Mouse (Mus musculus): ENCODE data around the gene Atp5b. TPM values are rescaled to one million over a fixed set of nuclear protein-coding genes. Genes with fewer than 3 reads are reported as not detected.

Atp5b gene
- polyA plus RNA-seq, 1 experiment from 2014 or later = 2,394 TPM

MicroRNAs within 50 kb of the gene (microRNA counts, 519-probe panel; counts per million panel counts)
- microRNA mmu-miR-677 = not detected

Small RNAs within 50 kb of the gene (microRNA-seq; reads per million reads assigned to microRNA genes)
- 15.6 reads per million, percentile 27 among the genes with 10 or more reads in this experiment for gene Mir677

Other genes starting within 250 kb of the Atp5b start
- gene Rdh19, start 233.3 kb upstream of the Atp5b start, polyA plus RNA-seq (2014; fragmentation: Nextera tagmentation; extraction: Ambion mirVana) = not detected in 2 replicates
- not detected in 2 replicates for gene Rdh16f2, start 216.8 kb upstream of the Atp5b start, polyA plus RNA-seq (2014; fragmentation: Nextera tagmentation; extraction: Ambion mirVana)
- gene Rdh7, start 194.5 kb upstream of the Atp5b start, polyA plus RNA-seq (2014; fragmentation: Nextera tagmentation; extraction: Ambion mirVana) = not detected in 2 replicates
- gene Sdr9c7, start 184.8 kb upstream of the Atp5b start, polyA plus RNA-seq (2014; fragmentation: Nextera tagmentation; extraction: Ambion mirVana) = not detected in 2 replicates
- gene Hsd17b6, start 75.7 kb upstream of the Atp5b start, polyA plus RNA-seq (2014; fragmentation: Nextera tagmentation; extraction: Ambion mirVana) = not detected in 2 replicates
- gene Prim1, start 68.1 kb upstream of the Atp5b start, polyA plus RNA-seq (2014; fragmentation: Nextera tagmentation; extraction: Ambion mirVana) = 111 TPM in 2 replicates
- 1,036 and 1,045 TPM in 2 replicates for gene Naca, start 47.7 kb upstream of the Atp5b start, polyA plus RNA-seq (2014; fragmentation: Nextera tagmentation; extraction: Ambion mirVana)
- gene Ptges3, start 24.3 kb upstream of the Atp5b start, polyA plus RNA-seq (2014; fragmentation: Nextera tagmentation; extraction: Ambion mirVana) = 631 and 646 TPM in 2 replicates
- gene Baz2a, start 8.3 kb downstream of the Atp5b start, polyA plus RNA-seq (2014; fragmentation: Nextera tagmentation; extraction: Ambion mirVana) = 16.7 and 17.1 TPM in 2 replicates
- gene Rbms2, start 97.0 kb downstream of the Atp5b start, polyA plus RNA-seq (2014; fragmentation: Nextera tagmentation; extraction: Ambion mirVana) = 25.2 and 29.8 TPM in 2 replicates
- 1.6 and 1.9 TPM in 2 replicates for gene Gls2, start 111.2 kb downstream of the Atp5b start, polyA plus RNA-seq (2014; fragmentation: Nextera tagmentation; extraction: Ambion mirVana)
- gene Spryd4, start 128.5 kb downstream of the Atp5b start, polyA plus RNA-seq (2014; fragmentation: Nextera tagmentation; extraction: Ambion mirVana) = 32.5 and 33.1 TPM in 2 replicates
- 0.32 and 0.41 TPM in 2 replicates for gene Mip, start 142.6 kb downstream of the Atp5b start, polyA plus RNA-seq (2014; fragmentation: Nextera tagmentation; extraction: Ambion mirVana)
- gene Timeless, start 148.8 kb downstream of the Atp5b start, polyA plus RNA-seq (2014; fragmentation: Nextera tagmentation; extraction: Ambion mirVana) = 92.9 and 95.6 TPM in 2 replicates
- gene Apon, start 170.8 kb downstream of the Atp5b start, polyA plus RNA-seq (2014; fragmentation: Nextera tagmentation; extraction: Ambion mirVana) = 0.50 and 0.52 TPM in 2 replicates
- gene Apof, start 185.4 kb downstream of the Atp5b start, polyA plus RNA-seq (2014; fragmentation: Nextera tagmentation; extraction: Ambion mirVana) = not detected in 2 replicates
- 12.0 and 14.0 TPM in 2 replicates for gene Stat2, start 187.3 kb downstream of the Atp5b start, polyA plus RNA-seq (2014; fragmentation: Nextera tagmentation; extraction: Ambion mirVana)
- gene Il23a, start 215.5 kb downstream of the Atp5b start, polyA plus RNA-seq (2014; fragmentation: Nextera tagmentation; extraction: Ambion mirVana) = not detected in 2 replicates
- 37.5 and 38.7 TPM in 2 replicates for gene Pan2, start 220.1 kb downstream of the Atp5b start, polyA plus RNA-seq (2014; fragmentation: Nextera tagmentation; extraction: Ambion mirVana)
- 343 and 351 TPM in 2 replicates for gene Cnpy2, start 239.2 kb downstream of the Atp5b start, polyA plus RNA-seq (2014; fragmentation: Nextera tagmentation; extraction: Ambion mirVana)